Mouse (Mus musculus): ENCODE data around the gene Setd1a. TPM values are rescaled to one million over a fixed set of nuclear protein-coding genes. Genes with fewer than 3 reads are reported as not detected.
"Not testable (repeated sequence)": the region's sequence is repeated elsewhere in the genome, so short reads cannot be mapped to it uniquely, and the experiment has no call there.

The Setd1a gene
- polyA plus RNA-seq, 2 experiments: 27.3 to 29.7 TPM

GRCm38 (mm10) chr7:127770039-127770905 is 6.2 kb upstream of the Setd1a start:
- peaks cover 10% of the 10 kb centered on the region for H3K4me1 ChIP-seq (ENCODE audit: control insufficient read depth, insufficient read depth, low read length)
- H3K27me3 ChIP-seq (ENCODE audit: control insufficient read depth, insufficient read depth, low read length): no peaks in the 10 kb centered on the region
- ATAC-seq (ENCODE audit: low FRiP score, low read depth) (peak; percentile 5), DNase-seq (ENCODE audit: low spot score) (peak; percentile 47)
- peak overlapping the region; percentile 81 for H3K9ac ChIP-seq (ENCODE audit: low read depth, low read length, severe bottlenecking)
- TF ChIP-seq POLR2A (IDR thresholded peaks at IDR 0.05; ENCODE audit: borderline replicate concordance, extremely low read depth, insufficient read depth, insufficient read length): no peak
- H3K4me2 ChIP-seq (replicated peaks; ENCODE audit: low read depth, low read length, severe bottlenecking): peak overlapping the region; percentile 92
- H3K4me3 ChIP-seq (replicated peaks; ENCODE audit: low read length): peak overlapping the region; percentile 70
- peak overlapping the region; percentile 94 for H3K27ac ChIP-seq (replicated peaks; ENCODE audit: low read depth, low read length)
- 2% methylated on average over 27 of the region's 27 CpGs for WGBS
- peaks cover 33% of the 10 kb centered on the region for H3K36me3 ChIP-seq (ENCODE audit: control insufficient read depth, insufficient read depth, low read length)
- H3K9me3 ChIP-seq (ENCODE audit: control insufficient read depth, low read length): no peaks in the 10 kb centered on the region

- H3K9ac ChIP-seq (ENCODE audit: low read depth, low read length, severe bottlenecking): no peak overlapping the region
- peaks cover 23% of the 10 kb centered on the region for H3K36me3 ChIP-seq (ENCODE audit: control insufficient read depth, insufficient read depth, low read length)
- 68% methylated on average over 5 of the region's 5 CpGs for WGBS
- no peaks in the 10 kb centered on the region for H3K9me3 ChIP-seq (ENCODE audit: control insufficient read depth, low read length)
- H3K27ac ChIP-seq (replicated peaks; ENCODE audit: low read depth, low read length): 0 out of 2 replicates have a peak overlapping the region, but pooled peaks have one; percentile 1
- no peak for ATAC-seq (ENCODE audit: low FRiP score, low read depth)
- peak overlapping the region; percentile 70; the same call in 1 of the 2 replicates for H3K4me3 ChIP-seq (replicated peaks; ENCODE audit: low read length)
- peaks cover 12% of the 10 kb centered on the region for H3K4me1 ChIP-seq (ENCODE audit: control insufficient read depth, insufficient read depth, low read length)
- no peak for TF ChIP-seq POLR2A (IDR thresholded peaks at IDR 0.05; ENCODE audit: borderline replicate concordance, extremely low read depth, insufficient read depth, insufficient read length)
- no peak for DNase-seq (ENCODE audit: low spot score)
- H3K27me3 ChIP-seq (ENCODE audit: control insufficient read depth, insufficient read depth, low read length): no peaks in the 10 kb centered on the region
- peak overlapping the region; percentile 92 for H3K4me2 ChIP-seq (replicated peaks; ENCODE audit: low read depth, low read length, severe bottlenecking)
Measured at GRCm38 (mm10) chr7:127771262-127771661, 5.2 kb upstream of the Setd1a start.

- H3K27me3 ChIP-seq (ENCODE audit: control insufficient read depth, insufficient read depth, low read length): no peaks in the 10 kb centered on the region
- H3K4me3 ChIP-seq (replicated peaks; ENCODE audit: low read length): no peak overlapping the region
- DNase-seq (ENCODE audit: low spot score): no peak
- ATAC-seq (ENCODE audit: low FRiP score, low read depth): no peak
- H3K27ac ChIP-seq (replicated peaks; ENCODE audit: low read depth, low read length): no peak overlapping the region
- no peaks in the 10 kb centered on the region for H3K9me3 ChIP-seq (ENCODE audit: control insufficient read depth, low read length)
- 74% methylated on average over 3 of the region's 3 CpGs for WGBS
- peaks cover 12% of the 10 kb centered on the region for H3K4me1 ChIP-seq (ENCODE audit: control insufficient read depth, insufficient read depth, low read length)
- no peak overlapping the region for H3K4me2 ChIP-seq (replicated peaks; ENCODE audit: low read depth, low read length, severe bottlenecking)
- no peak for TF ChIP-seq POLR2A (IDR thresholded peaks at IDR 0.05; ENCODE audit: borderline replicate concordance, extremely low read depth, insufficient read depth, insufficient read length)
- no peak overlapping the region for H3K9ac ChIP-seq (ENCODE audit: low read depth, low read length, severe bottlenecking)
- H3K36me3 ChIP-seq (ENCODE audit: control insufficient read depth, insufficient read depth, low read length): peaks cover 16% of the 10 kb centered on the region
Measured at GRCm38 (mm10) chr7:127772080-127772479, 4.4 kb upstream of the Setd1a start.

GRCm38 (mm10) chr7:127772557-127772956 is 3.9 kb upstream of the Setd1a start:
- Histone ChIP-seq H3K27ac (replicated peaks; ENCODE audit: low read depth, low read length) (no peak overlapping the region), H3K4me1 (ENCODE audit: control insufficient read depth, insufficient read depth, low read length) (peaks cover 12% of the 10 kb centered on the region), H3K27me3 (ENCODE audit: control insufficient read depth, insufficient read depth, low read length) (no peaks in the 10 kb centered on the region), H3K4me3 (replicated peaks; ENCODE audit: low read length) (no peak overlapping the region), H3K4me2 (replicated peaks; ENCODE audit: low read depth, low read length, severe bottlenecking) (no peak overlapping the region), H3K9ac (ENCODE audit: low read depth, low read length, severe bottlenecking) (no peak overlapping the region), H3K9me3 (ENCODE audit: control insufficient read depth, low read length) (no peaks in the 10 kb centered on the region), H3K36me3 (ENCODE audit: control insufficient read depth, insufficient read depth, low read length) (peaks cover 11% of the 10 kb centered on the region)
- TF ChIP-seq POLR2A (IDR thresholded peaks at IDR 0.05; ENCODE audit: borderline replicate concordance, extremely low read depth, insufficient read depth, insufficient read length): no peak
- no peak for DNase-seq (ENCODE audit: low spot score)
- WGBS: 95% methylated on average over 1 of the region's 1 CpGs
- ATAC-seq (ENCODE audit: low FRiP score, low read depth): no peak

- Histone ChIP-seq H3K4me2 (replicated peaks; ENCODE audit: low read depth, low read length, severe bottlenecking) (no peak overlapping the region), H3K27ac (replicated peaks; ENCODE audit: low read depth, low read length) (no peak overlapping the region), H3K9me3 (ENCODE audit: control insufficient read depth, low read length) (no peaks in the 10 kb centered on the region), H3K36me3 (ENCODE audit: control insufficient read depth, insufficient read depth, low read length) (peaks cover 2% of the 10 kb centered on the region), H3K4me1 (ENCODE audit: control insufficient read depth, insufficient read depth, low read length) (peaks cover 16% of the 10 kb centered on the region), H3K4me3 (replicated peaks; ENCODE audit: low read length) (no peak overlapping the region), H3K27me3 (ENCODE audit: control insufficient read depth, insufficient read depth, low read length) (no peaks in the 10 kb centered on the region), H3K9ac (ENCODE audit: low read depth, low read length, severe bottlenecking) (no peak overlapping the region)
- ATAC-seq (ENCODE audit: low FRiP score, low read depth): no peak
- no peak for TF ChIP-seq POLR2A (IDR thresholded peaks at IDR 0.05; ENCODE audit: borderline replicate concordance, extremely low read depth, insufficient read depth, insufficient read length)
- DNase-seq (ENCODE audit: low spot score): peak; percentile 51
- WGBS: 37% methylated on average over 9 of the region's 9 CpGs
Measured at GRCm38 (mm10) chr7:127773664-127774384, 2.6 kb upstream of the Setd1a start.

- DNase-seq (ENCODE audit: low spot score); H3K9me3 ChIP-seq (ENCODE audit: control insufficient read depth, low read length); ATAC-seq (ENCODE audit: low FRiP score, low read depth); H3K27me3 ChIP-seq (ENCODE audit: control insufficient read depth, insufficient read depth, low read length): not testable (repeated sequence)
- H3K4me3 ChIP-seq (replicated peaks; ENCODE audit: low read length): peak overlapping the region; percentile 94
- 66% methylated on average over 7 of the region's 7 CpGs for WGBS
- H3K9ac ChIP-seq (ENCODE audit: low read depth, low read length, severe bottlenecking): peak overlapping the region; percentile 92
- H3K4me1 ChIP-seq (ENCODE audit: control insufficient read depth, insufficient read depth, low read length): peaks cover 13% of the 10 kb centered on the region
- H3K4me2 ChIP-seq (replicated peaks; ENCODE audit: low read depth, low read length, severe bottlenecking): peak overlapping the region; percentile 74
- H3K27ac ChIP-seq (replicated peaks; ENCODE audit: low read depth, low read length): peak overlapping the region; percentile 96
- peaks cover 21% of the 10 kb centered on the region for H3K36me3 ChIP-seq (ENCODE audit: control insufficient read depth, insufficient read depth, low read length)
Measured at GRCm38 (mm10) chr7:127775837-127776236, 633 bp upstream of the Setd1a start.

All from limb, embryonic 14.5 days (tissue).